Mouse (Mus musculus) heart, embryonic 13.5 days (tissue): ENCODE measurements around the gene Tspan2. TPM values are rescaled to one million over a fixed set of nuclear protein-coding genes. Genes with fewer than 3 reads are reported as not detected.
A peak's percentile ranks its signal among the peaks of the same experiment; 100 is the strongest.

Experiments used
- ATAC-seq: fragments of 200-750 bp; cut with Nextera tagmentation; 2 replicates; pipeline ENCODE4 v1.8.0; 2017; ENCODE audit warnings: moderate TSS enrichment; ENCODE audit not compliant: insufficient number of reproducible peaks, low FRiP score, low TSS enrichment; ENCODE audit errors: extremely low read depth
- H3K27ac ChIP-seq: fragments of 300-500 bp; sonication (generic); replicated peaks from 2 replicates; pipeline ENCODE4 v1.5.1; 2015; ENCODE audit warnings: moderate library complexity, mild to moderate bottlenecking, inconsistent platforms
- H3K27me3 ChIP-seq: fragments of 300-500 bp; sonication (generic); replicated peaks from 2 replicates; pipeline ENCODE4 v1.6.1; 2015; ENCODE audit warnings: mild to moderate bottlenecking, inconsistent platforms
- H3K36me3 ChIP-seq: fragments of 300-500 bp; sonication (generic); 2 replicates; pipeline ENCODE4 v1.6.1; 2015; ENCODE audit warnings: mild to moderate bottlenecking, inconsistent platforms
- H3K4me1 ChIP-seq: fragments of 300-500 bp; sonication (generic); 2 replicates; pipeline ENCODE4 v1.6.1; 2015; ENCODE audit warnings: inconsistent platforms
- H3K4me2 ChIP-seq: fragments of 300-500 bp; sonication (generic); 2 replicates; pipeline ENCODE4 v1.6.1; 2015; ENCODE audit warnings: inconsistent platforms, mild to moderate bottlenecking, moderate library complexity
- H3K4me3 ChIP-seq: fragments of 300-500 bp; sonication (generic); 2 replicates; pipeline ENCODE4 v1.5.1; 2015; ENCODE audit warnings: moderate library complexity, mild to moderate bottlenecking, inconsistent platforms
- H3K9ac ChIP-seq: fragments of 300-500 bp; sonication (generic); 2 replicates; pipeline ENCODE4 v1.6.1; 2015; ENCODE audit warnings: inconsistent platforms, mild to moderate bottlenecking, moderate library complexity
- H3K9me3 ChIP-seq: fragments of 300-500 bp; sonication (generic); 2 replicates; pipeline ENCODE4 v1.6.1; 2016; ENCODE audit warnings: inconsistent platforms
- WGBS: fragments of 180-500 bp; shearing (Covaris S2); methylation state at CpG from one replicate; pipeline ENCODE4 v1.1.7; 2015; ENCODE audit warnings: mixed read lengths; 5-methylcytosine and 5-hydroxymethylcytosine counted together
- polyA plus RNA-seq: library from polyadenylated mRNA; unstranded; fragments of >200 nt; fragmentation: Nextera tagmentation; extraction: Ambion mirVana; gene quantifications from 2 replicates; pipeline ENCODE4 v1.2.1, GENCODE M21; 2015

Tspan2 gene
- polyA plus RNA-seq, 1 experiment from 2014 or later: 25.0 TPM

DNA sequence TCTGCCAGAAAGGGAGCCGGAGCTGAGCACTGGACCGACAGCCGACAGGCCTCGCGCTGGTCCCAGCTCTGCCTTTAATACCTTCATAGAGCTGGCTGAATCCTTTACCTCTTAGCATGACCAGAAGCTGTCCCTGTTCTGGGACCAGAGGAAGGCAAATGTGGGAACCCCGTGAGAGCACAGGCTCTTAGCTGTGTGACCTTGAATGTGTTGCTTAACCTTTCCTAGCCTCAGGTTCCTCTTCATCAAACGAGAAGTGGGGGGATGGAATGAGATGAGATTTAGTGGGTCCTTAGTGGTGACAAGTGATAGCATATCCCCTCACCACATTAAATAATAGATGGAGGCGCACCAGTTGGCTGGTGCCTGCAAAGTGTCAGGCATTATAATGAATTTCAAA, 18.5 kb upstream of the Tspan2 start:
- Histone ChIP-seq H3K4me1 (0 out of 2 replicates have a peak, but pooled peaks cover 9% of the 10 kb centered on the region), H3K36me3 (no peaks in the 10 kb centered on the region), H3K9me3 (no peaks in the 10 kb centered on the region), H3K27ac (peak overlapping the region; percentile 46; the same call in 1 of the 2 replicates), H3K4me2 (no peak overlapping the region; the same call in 1 of the 2 replicates), H3K27me3 (no peaks in the 10 kb centered on the region), H3K4me3 (no peak overlapping the region), H3K9ac (no peak overlapping the region)
- ATAC-seq: no peak
- WGBS: 82% methylated on average over 8 of the region's 8 CpGs

DNA sequence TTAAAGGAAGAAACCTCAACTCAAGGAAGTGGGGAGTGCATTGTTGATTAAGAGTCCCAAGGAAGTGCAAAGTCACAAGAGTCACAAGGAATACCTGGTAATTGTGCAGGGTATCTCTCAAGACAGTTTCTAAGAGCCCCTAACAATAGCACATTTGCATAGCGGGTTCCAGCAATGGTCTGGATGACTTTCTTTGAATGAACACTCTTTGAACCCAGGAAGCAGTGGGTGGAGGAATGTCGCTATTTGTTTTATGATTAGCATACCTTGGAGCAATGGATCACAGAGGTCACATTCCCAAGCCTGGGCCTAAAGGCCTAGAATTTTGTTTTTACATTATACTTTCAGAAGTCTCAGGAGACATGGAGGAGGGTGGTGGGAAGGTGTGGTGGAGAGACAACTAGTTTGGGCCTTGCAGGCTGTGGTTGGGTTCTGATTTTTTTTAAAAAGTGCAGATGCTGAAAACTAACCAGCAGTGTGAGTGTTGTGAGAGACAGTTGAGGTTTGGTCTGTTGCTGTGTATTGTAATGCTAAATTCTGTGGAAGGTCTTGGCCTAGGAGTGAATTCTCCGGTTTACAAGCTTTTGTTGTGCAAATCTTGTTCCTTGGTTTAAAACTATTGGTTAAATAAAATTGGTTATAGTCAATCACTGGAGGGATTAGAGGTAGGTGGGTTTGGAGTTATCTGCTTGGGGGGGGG, 16.6 kb upstream of the Tspan2 start:
- H3K27ac ChIP-seq: no peak overlapping the region
- whole genome bisulfite sequencing: 74% methylated on average over 3 of the region's 3 CpGs
- 0 out of 2 replicates have a peak, but pooled peaks cover 9% of the 10 kb centered on the region for H3K4me1 ChIP-seq
- no peak overlapping the region for H3K4me3 ChIP-seq
- no peak for ATAC-seq
- no peak overlapping the region for H3K9ac ChIP-seq
- H3K4me2 ChIP-seq: no peak overlapping the region
- no peaks in the 10 kb centered on the region for H3K36me3 ChIP-seq
- H3K27me3 ChIP-seq: no peaks in the 10 kb centered on the region
- H3K9me3 ChIP-seq: no peaks in the 10 kb centered on the region

DNA sequence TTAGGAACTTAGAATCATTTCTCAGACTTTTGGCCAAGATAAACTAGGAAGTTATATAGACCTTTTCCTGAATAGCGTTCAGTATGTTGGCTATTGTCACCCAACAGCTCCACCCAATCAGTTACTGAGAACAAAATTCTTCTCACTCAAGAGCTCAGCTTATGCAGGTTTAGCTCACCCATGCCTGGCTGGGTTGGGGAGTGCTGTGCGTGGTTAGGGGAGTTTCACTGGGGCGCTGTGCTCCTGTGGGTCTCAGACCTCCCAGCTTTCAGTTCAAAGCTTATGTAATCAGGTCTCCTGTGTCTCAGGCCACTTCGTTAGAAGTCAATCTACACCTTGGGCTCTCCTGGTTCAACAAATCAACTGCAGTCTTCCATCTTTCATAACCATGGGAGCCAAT, 11.2 kb upstream of the Tspan2 start:
- 52% methylated on average over 4 of the region's 4 CpGs for WGBS
- no peak overlapping the region for H3K9ac ChIP-seq
- peaks cover 16% of the 10 kb centered on the region for H3K4me1 ChIP-seq
- H3K9me3 ChIP-seq: no peaks in the 10 kb centered on the region
- no peaks in the 10 kb centered on the region for H3K27me3 ChIP-seq
- ATAC-seq: no peak
- no peak overlapping the region for H3K4me3 ChIP-seq
- no peaks in the 10 kb centered on the region for H3K36me3 ChIP-seq
- no peak overlapping the region; the same call in 1 of the 2 replicates for H3K4me2 ChIP-seq
- H3K27ac ChIP-seq: no peak overlapping the region

DNA sequence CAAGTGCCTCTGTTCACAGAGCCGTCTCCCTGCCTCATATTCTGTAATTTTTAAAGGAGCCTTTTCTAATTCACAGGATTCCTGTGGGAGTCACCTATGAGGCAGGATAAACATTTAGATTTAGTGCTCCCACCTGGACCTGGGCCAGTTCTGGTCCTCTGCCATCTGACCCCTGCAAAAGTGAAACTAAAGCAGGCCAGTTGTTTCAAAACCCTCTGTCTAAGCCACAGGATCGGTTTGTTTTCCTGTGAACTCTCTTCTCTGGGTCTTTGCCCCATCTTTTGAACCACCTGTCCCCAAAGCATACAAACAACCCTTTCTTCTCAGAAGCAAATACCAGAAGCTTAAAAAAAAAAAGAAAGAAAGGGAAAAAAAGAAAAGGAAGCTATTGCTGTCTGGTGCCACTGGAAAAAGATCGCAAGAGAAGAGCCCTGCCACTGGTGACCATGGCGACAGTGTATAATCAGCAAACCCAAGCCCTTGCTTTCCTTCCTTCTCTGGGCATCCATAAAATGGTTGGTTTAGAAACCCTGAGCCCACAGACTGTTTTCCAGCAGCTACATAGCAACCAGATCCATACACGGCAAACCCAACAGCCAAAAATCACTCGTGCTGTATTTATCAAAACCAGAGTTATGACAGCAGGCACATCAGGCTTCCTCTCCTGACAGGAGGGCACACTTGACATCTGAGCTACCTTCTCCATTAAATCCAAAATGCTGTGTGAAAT, 10.3 kb upstream of the Tspan2 start:
- H3K27ac ChIP-seq: 0 out of 2 replicates have a peak overlapping the region, but pooled peaks have one; percentile 17
- WGBS: 43% methylated on average over 6 of the region's 6 CpGs
- no peaks in the 10 kb centered on the region for H3K9me3 ChIP-seq
- peaks cover 16% of the 10 kb centered on the region for H3K4me1 ChIP-seq
- H3K4me2 ChIP-seq: peak overlapping the region; percentile 61
- H3K27me3 ChIP-seq: no peaks in the 10 kb centered on the region
- peak overlapping the region; percentile 45 for H3K9ac ChIP-seq
- peak overlapping the region; percentile 23; the same call in 1 of the 2 replicates for H3K4me3 ChIP-seq
- no peaks in the 10 kb centered on the region for H3K36me3 ChIP-seq
- ATAC-seq: no peak

DNA sequence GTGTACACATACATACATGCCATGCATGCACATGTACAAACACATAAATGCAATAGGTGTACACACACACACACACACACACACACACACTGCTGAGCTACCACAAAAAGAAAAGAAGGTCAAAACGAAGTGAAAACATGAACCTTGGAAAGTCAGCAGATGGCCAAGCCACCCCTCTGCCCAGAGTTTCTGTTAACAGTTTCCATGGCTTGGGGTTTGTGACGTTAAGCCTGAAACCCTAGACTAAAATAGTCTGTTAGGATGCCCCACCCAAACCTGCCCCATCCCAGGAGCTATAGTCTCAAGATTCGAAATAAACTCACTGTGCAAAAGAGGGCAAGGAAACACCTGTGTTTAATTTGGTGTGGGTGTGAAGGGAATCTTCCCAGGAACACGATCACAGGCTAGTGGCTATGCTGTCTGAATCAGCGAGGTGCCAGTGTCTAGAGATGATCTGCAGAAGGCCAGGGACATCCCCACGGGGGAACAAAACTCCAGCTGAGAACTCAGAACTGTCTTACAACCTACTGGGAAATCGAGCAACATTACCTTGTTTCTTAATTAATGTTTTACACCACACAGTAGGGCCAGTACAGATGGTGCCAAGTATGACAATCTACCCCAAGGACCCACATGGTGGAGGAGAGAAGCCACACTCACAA, 9.4 kb upstream of the Tspan2 start:
- no peaks in the 10 kb centered on the region for H3K9me3 ChIP-seq
- no peaks in the 10 kb centered on the region for H3K36me3 ChIP-seq
- no peak overlapping the region for H3K4me2 ChIP-seq
- peaks cover 16% of the 10 kb centered on the region for H3K4me1 ChIP-seq
- H3K27me3 ChIP-seq: no peaks in the 10 kb centered on the region
- no peak overlapping the region for H3K9ac ChIP-seq
- 59% methylated on average over 7 of the region's 7 CpGs for WGBS
- H3K4me3 ChIP-seq: no peak overlapping the region
- H3K27ac ChIP-seq: no peak overlapping the region
- ATAC-seq: no peak

DNA sequence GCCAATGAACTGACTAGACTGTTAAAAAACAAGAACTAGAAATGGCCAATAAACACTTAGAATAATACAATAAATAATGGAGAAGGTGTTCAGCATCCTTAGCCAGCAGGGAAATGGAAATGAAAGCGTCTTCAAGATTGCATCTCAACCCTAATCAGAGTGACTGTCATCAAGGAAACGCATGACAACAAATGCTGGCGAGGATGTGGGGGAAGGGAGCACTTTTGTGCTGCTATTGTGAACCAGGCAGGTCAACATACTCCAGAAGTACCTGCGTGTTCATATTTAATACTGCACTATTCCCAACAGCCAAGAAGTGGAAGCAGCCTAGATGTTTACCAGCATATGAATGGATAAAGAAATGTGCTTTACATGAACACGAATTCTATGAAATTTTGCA, 4.9 kb upstream of the Tspan2 start:
- H3K4me1 ChIP-seq: peaks cover 15% of the 10 kb centered on the region
- no peak overlapping the region for H3K27ac ChIP-seq
- H3K27me3 ChIP-seq: no peaks in the 10 kb centered on the region
- H3K9me3 ChIP-seq: no peaks in the 10 kb centered on the region
- no peak for ATAC-seq
- no peak overlapping the region for H3K4me3 ChIP-seq
- no peaks in the 10 kb centered on the region for H3K36me3 ChIP-seq
- WGBS: 43% methylated on average over 5 of the region's 5 CpGs
- H3K9ac ChIP-seq: no peak overlapping the region
- no peak overlapping the region for H3K4me2 ChIP-seq

DNA sequence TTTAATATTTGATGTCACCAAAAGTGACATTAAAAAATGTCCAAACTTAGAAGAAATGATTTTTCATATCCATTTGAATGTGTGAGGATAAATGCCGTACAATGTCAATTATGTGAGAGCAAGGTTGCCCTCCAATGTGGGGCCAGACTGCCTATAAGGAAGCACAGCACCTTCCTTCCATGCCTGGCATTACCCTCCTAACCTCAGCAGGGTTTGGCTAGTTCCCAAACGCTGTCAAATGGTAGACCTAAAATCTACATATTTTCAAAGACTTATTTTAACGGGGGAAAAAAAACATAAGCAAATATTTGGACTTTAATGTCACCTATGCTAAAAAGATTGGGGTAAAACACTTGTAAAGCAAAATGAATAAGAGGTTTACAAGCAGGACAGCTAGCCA, 3.2 kb upstream of the Tspan2 start:
- Histone ChIP-seq H3K27ac (no peak overlapping the region), H3K4me2 (no peak overlapping the region), H3K4me1 (peaks cover 20% of the 10 kb centered on the region), H3K27me3 (no peaks in the 10 kb centered on the region), H3K9me3 (no peaks in the 10 kb centered on the region), H3K4me3 (no peak overlapping the region), H3K9ac (no peak overlapping the region), H3K36me3 (no peaks in the 10 kb centered on the region)
- 65% methylated on average over 3 of the region's 3 CpGs for WGBS
- ATAC-seq: no peak

DNA sequence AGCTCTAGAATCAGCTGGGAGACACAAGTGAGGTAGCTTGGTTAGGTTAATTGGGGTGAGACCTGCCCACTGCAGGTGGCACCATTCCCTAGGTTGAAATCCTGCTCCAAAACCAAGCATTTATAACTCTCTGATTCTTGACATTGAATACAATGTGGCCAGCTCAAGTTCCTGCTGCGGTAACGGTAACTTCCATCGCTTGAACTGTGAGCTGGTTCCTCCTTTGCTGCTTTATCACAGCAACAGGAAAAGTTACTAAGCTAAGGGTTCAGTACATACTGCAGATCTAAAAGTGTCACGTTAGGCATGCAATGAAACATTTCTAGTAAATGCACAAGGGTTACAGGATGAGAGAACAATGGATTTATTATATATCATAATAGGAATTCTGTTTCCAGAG, 1.7 kb upstream of the Tspan2 start:
- Histone ChIP-seq H3K4me1 (peaks cover 35% of the 10 kb centered on the region), H3K27ac (no peak overlapping the region), H3K9ac (no peak overlapping the region), H3K9me3 (no peaks in the 10 kb centered on the region), H3K4me3 (no peak overlapping the region), H3K27me3 (no peaks in the 10 kb centered on the region), H3K4me2 (no peak overlapping the region), H3K36me3 (no peaks in the 10 kb centered on the region)
- WGBS: 84% methylated on average over 4 of the region's 4 CpGs
- no peak for ATAC-seq

DNA sequence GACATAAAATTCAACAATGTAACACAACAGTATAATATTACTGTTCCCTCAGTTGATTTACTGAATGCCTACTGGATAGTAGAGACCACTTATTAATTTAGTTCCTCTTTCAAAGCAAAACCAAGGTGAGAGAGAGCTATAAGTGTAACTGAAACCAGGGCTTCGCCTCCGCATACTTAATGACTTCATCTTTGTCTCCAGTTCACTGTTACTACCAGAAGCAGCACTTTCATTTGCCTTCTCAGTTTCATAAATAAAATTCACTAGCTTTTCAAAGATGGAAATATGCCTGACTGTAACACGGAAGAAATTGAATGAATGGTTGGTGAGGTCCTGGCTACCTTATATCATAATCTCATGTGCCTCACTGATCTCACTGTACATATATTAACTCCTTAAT, 1.3 kb upstream of the Tspan2 start:
- ATAC-seq: no peak
- WGBS: 83% methylated on average over 3 of the region's 3 CpGs
- no peaks in the 10 kb centered on the region for H3K27me3 ChIP-seq
- no peaks in the 10 kb centered on the region for H3K9me3 ChIP-seq
- H3K4me2 ChIP-seq: no peak overlapping the region
- H3K4me3 ChIP-seq: no peak overlapping the region
- H3K9ac ChIP-seq: no peak overlapping the region
- no peaks in the 10 kb centered on the region for H3K36me3 ChIP-seq
- peak overlapping the region; percentile 95 for H3K27ac ChIP-seq
- peaks cover 39% of the 10 kb centered on the region for H3K4me1 ChIP-seq

DNA sequence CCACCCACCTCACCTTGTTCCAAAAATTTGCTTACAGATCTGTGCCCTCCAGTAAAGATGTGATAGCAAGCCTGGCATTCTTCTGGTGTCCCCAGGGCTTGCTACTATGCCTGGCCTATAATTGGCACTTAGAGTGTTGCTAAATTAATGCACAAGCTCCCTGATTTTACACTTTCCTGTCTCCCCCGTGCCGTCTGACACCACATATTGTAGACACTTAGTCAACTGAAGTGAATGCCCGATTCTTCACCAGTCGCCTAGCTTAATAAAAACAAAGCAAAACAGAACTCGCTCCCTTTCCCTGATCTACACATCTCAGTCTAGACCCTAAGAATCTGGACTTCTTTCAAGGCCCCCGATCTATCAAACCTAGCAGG, 405 bp upstream of the Tspan2 start:
- Histone ChIP-seq H3K9ac (peak overlapping the region; percentile 90), H3K36me3 (no peaks in the 10 kb centered on the region), H3K4me3 (peak overlapping the region; percentile 84), H3K4me1 (peaks cover 48% of the 10 kb centered on the region), H3K9me3 (no peaks in the 10 kb centered on the region), H3K4me2 (peak overlapping the region; percentile 89), H3K27ac (peak overlapping the region; percentile 95), H3K27me3 (no peaks in the 10 kb centered on the region)
- ATAC-seq: no peak
- WGBS: 15% methylated on average over 6 of the region's 6 CpGs

DNA sequence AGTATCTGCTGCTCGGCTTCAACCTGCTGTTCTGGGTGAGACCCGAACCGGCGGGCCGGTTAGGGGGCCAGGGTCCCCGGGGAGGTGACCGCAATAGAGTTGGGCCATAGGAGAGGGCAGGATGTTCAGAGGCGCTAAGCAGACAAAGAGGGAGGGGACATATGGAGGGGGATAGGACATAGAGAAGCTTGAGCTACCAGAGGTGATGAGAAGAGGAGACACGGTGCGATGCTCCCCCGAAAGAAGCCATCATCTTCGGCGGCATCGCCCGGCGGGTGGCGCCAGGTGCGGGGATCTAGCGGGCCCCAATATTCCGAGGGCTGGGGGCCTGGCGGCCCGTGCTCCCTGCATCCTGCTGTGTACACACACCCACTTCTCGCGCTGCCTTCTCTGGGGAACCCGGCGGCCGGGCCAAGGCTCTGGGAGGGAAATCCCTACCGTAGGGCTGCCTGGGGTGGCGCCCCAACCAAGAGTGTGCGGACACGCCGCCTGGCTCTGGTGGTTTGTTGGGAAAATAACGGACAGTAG, 766 bp downstream of the Tspan2 start:
- Histone ChIP-seq H3K27ac (peak overlapping the region; percentile 95), H3K27me3 (no peaks in the 10 kb centered on the region), H3K4me1 (peaks cover 51% of the 10 kb centered on the region), H3K4me3 (peak overlapping the region; percentile 84), H3K9me3 (no peaks in the 10 kb centered on the region), H3K4me2 (peak overlapping the region; percentile 89), H3K9ac (peak overlapping the region; percentile 90), H3K36me3 (no peaks in the 10 kb centered on the region)
- ATAC-seq: peak; percentile 60
- WGBS: under 1% methylated on average over 33 of the region's 33 CpGs
